Mouse (Mus musculus) lung, adult 2 months (tissue): ENCODE results near the gene Ccdc40. TPM values are rescaled to one million over a fixed set of nuclear protein-coding genes. Genes with fewer than 3 reads are reported as not detected.
A peak's percentile ranks its signal among the peaks of the same experiment; 100 is the strongest.

Experiments used
- DNase-seq: peaks from one replicate; pipeline ENCODE4 v3.0.0; 2022
- H3K4me1 ChIP-seq: fragments of 200-500 bp; 2 replicates; pipeline ENCODE4 v1.6.1; 2011; ENCODE audit warnings: low read length; ENCODE audit not compliant: control insufficient read depth, insufficient read depth
- H3K4me3 ChIP-seq: fragments of 200-500 bp; replicated peaks from 2 replicates; pipeline ENCODE3; 2011; ENCODE audit warnings: low read depth, mild to moderate bottlenecking, control low read depth, low read length; ENCODE audit errors: extremely low read depth
- CTCF ChIP-seq: fragments of 200-500 bp; IDR thresholded peaks from 2 replicates; pipeline ENCODE4 v1.5.1; 2011; ENCODE audit warnings: mild to moderate bottlenecking, low read length, control low read depth; ENCODE audit not compliant: insufficient read depth
- POLR2A ChIP-seq: fragments of 200-500 bp; IDR thresholded peaks from 2 replicates; pipeline ENCODE4 v1.6.1; 2011; ENCODE audit warnings: low read depth, mild to moderate bottlenecking, control low read depth, low read length, borderline replicate concordance; ENCODE audit errors: extremely low read depth
- WGBS: fragments of 180-500 bp; shearing (Covaris S2); methylation state at CpG from one replicate; pipeline ENCODE4 v1.1.7; 2018; 5-methylcytosine and 5-hydroxymethylcytosine counted together
- polyA plus RNA-seq: library from polyadenylated mRNA; depleted of rRNA; stranded (reverse); fragments of >200 nt; gene quantifications from 2 replicates; pipeline ENCODE4 v1.2.3, GENCODE M21; 2012

Gene Ccdc40
- polyA plus RNA-seq, 1 experiment, result 9.7 TPM

GRCm38 (mm10) chr11:119189319-119189718 is 39.1 kb upstream of the Ccdc40 start:
- no peak for TF ChIP-seq CTCF
- no peak for TF ChIP-seq POLR2A
- H3K4me3 ChIP-seq, result no peak overlapping the region
- peaks cover 9% of the 10 kb centered on the region for H3K4me1 ChIP-seq
- WGBS, result 94% methylated on average over 3 of the region's 3 CpGs
- DNase-seq, result no peak

GRCm38 (mm10) chr11:119190498-119190897 is 37.9 kb upstream of the Ccdc40 start:
- no peak overlapping the region for H3K4me3 ChIP-seq
- TF ChIP-seq CTCF (peak; percentile 87), POLR2A (no peak)
- H3K4me1 ChIP-seq, result peaks cover 9% of the 10 kb centered on the region
- peak; percentile 67 for DNase-seq
- 11% methylated on average over 11 of the region's 11 CpGs for WGBS

GRCm38 (mm10) chr11:119191606-119192081 is 36.7 kb upstream of the Ccdc40 start:
- Histone ChIP-seq H3K4me3 (no peak overlapping the region), H3K4me1 (peaks cover 9% of the 10 kb centered on the region)
- 64% methylated on average over 9 of the region's 9 CpGs for WGBS
- no peak for DNase-seq
- TF ChIP-seq CTCF, result no peak
- no peak for TF ChIP-seq POLR2A

GRCm38 (mm10) chr11:119192176-119192575 is 36.2 kb upstream of the Ccdc40 start:
- TF ChIP-seq POLR2A, result no peak
- no peak for TF ChIP-seq CTCF
- peaks cover 9% of the 10 kb centered on the region for H3K4me1 ChIP-seq
- no peak for DNase-seq
- 62% methylated on average over 5 of the region's 5 CpGs for WGBS
- no peak overlapping the region for H3K4me3 ChIP-seq

- Histone ChIP-seq H3K4me1 (peaks cover 8% of the 10 kb centered on the region), H3K4me3 (no peak overlapping the region)
- 65% methylated on average over 9 of the region's 9 CpGs for WGBS
- DNase-seq, result no peak
- TF ChIP-seq CTCF, result no peak
- no peak for TF ChIP-seq POLR2A
These were observed 35.8 kb upstream of the Ccdc40 start for GRCm38 (mm10) chr11:119192605-119193004.

GRCm38 (mm10) chr11:119197618-119198563 is 30.5 kb upstream of the Ccdc40 start:
- no peak overlapping the region for H3K4me3 ChIP-seq
- 65% methylated on average over 18 of the region's 18 CpGs for WGBS
- no peak for DNase-seq
- H3K4me1 ChIP-seq, result no peaks in the 10 kb centered on the region
- no peak for TF ChIP-seq CTCF
- no peak for TF ChIP-seq POLR2A

GRCm38 (mm10) chr11:119198564-119199232 is 29.7 kb upstream of the Ccdc40 start:
- no peak for DNase-seq
- peak; percentile 14; the same call in 1 of the 2 replicates for TF ChIP-seq CTCF
- no peak for TF ChIP-seq POLR2A
- Histone ChIP-seq H3K4me1 (no peaks in the 10 kb centered on the region), H3K4me3 (no peak overlapping the region)
- WGBS, result 52% methylated on average over 26 of the region's 26 CpGs

GRCm38 (mm10) chr11:119199233-119199601 is 29.2 kb upstream of the Ccdc40 start:
- no peak for TF ChIP-seq CTCF
- no peak for TF ChIP-seq POLR2A
- no peak overlapping the region for H3K4me3 ChIP-seq
- WGBS, result 82% methylated on average over 4 of the region's 4 CpGs
- no peak for DNase-seq
- no peaks in the 10 kb centered on the region for H3K4me1 ChIP-seq

- peak; percentile 29 for DNase-seq
- 42% methylated on average over 5 of the region's 5 CpGs for WGBS
These were observed 24.9 kb upstream of the Ccdc40 start for GRCm38 (mm10) chr11:119203423-119203822.

GRCm38 (mm10) chr11:119205738-119206137 is 22.6 kb upstream of the Ccdc40 start:
- no peak for TF ChIP-seq CTCF
- no peak for TF ChIP-seq POLR2A
- WGBS, result 86% methylated on average over 10 of the region's 10 CpGs
- Histone ChIP-seq H3K4me1 (no peaks in the 10 kb centered on the region), H3K4me3 (no peak overlapping the region)
- DNase-seq, result no peak

More at GRCm38 (mm10) chr11:119203423-119203822, 24.9 kb upstream of the Ccdc40 start:
- Histone ChIP-seq H3K4me1 (no peaks in the 10 kb centered on the region), H3K4me3 (no peak overlapping the region)
- TF ChIP-seq POLR2A (no peak), CTCF (peak; percentile 66)
